Mouse (Mus musculus) heart, embryonic 14.5 days (tissue): ENCODE results near the gene Hdac9. TPM values are rescaled to one million over a fixed set of nuclear protein-coding genes. Genes with fewer than 3 reads are reported as not detected.

Experiments
- ATAC-seq: fragments of 200-750 bp; cut with Nextera tagmentation; 2 replicates; pipeline ENCODE4 v1.8.0; 2017; ENCODE audit warnings: low read depth, moderate TSS enrichment; ENCODE audit not compliant: insufficient number of reproducible peaks, insufficient read depth, low FRiP score
- H3K27ac ChIP-seq, 2 experiments: fragments of 200-500 bp in 1 of 2; fragments of 300-500 bp in 1 of 2; sonication (generic) in 1 of 2; replicated peaks in 1 of 2; 2 replicates each; pipeline ENCODE4 v1.5.1; 2012 to 2014; ENCODE audit warnings: low read depth in 2 of 2, low read length in 2 of 2, control low read depth in 1 of 2, mild to moderate bottlenecking in 1 of 2, mixed read lengths in 1 of 2; ENCODE audit not compliant: control insufficient read depth in 1 of 2, insufficient read depth in 1 of 2
- H3K27me3 ChIP-seq: fragments of 300-500 bp; sonication (generic); 2 replicates; pipeline ENCODE4 v1.6.1; 2014; ENCODE audit warnings: mild to moderate bottlenecking, low read length, control low read depth; ENCODE audit not compliant: control insufficient read depth, insufficient read depth
- H3K36me3 ChIP-seq: fragments of 300-500 bp; sonication (generic); 2 replicates; pipeline ENCODE4 v1.6.1; 2014; ENCODE audit warnings: mild to moderate bottlenecking, control low read depth, low read length, mixed read lengths; ENCODE audit not compliant: control insufficient read depth, insufficient read depth
- H3K4me1 ChIP-seq, 2 experiments: fragments of 200-500 bp in 1 of 2; fragments of 300-500 bp in 1 of 2; sonication (generic) in 1 of 2; 2 replicates each; pipeline ENCODE4 v1.6.1; 2012 to 2014; ENCODE audit warnings: low read length in 2 of 2, control low read depth in 1 of 2, mixed read lengths in 1 of 2; ENCODE audit not compliant: control insufficient read depth in 2 of 2, insufficient read depth in 2 of 2
- H3K4me2 ChIP-seq: fragments of 300-500 bp; sonication (generic); 2 replicates; pipeline ENCODE4 v1.6.1; 2014; ENCODE audit warnings: mild to moderate bottlenecking, low read length
- H3K4me3 ChIP-seq, 2 experiments: fragments of 200-500 bp in 1 of 2; fragments of 300-500 bp in 1 of 2; sonication (generic) in 1 of 2; 2 replicates each; pipeline ENCODE4 v1.5.1; 2012 to 2014; ENCODE audit warnings: low read length in 2 of 2, mild to moderate bottlenecking in 2 of 2, control low read depth in 1 of 2, low read depth in 1 of 2, moderate library complexity in 1 of 2; ENCODE audit not compliant: control insufficient read depth in 1 of 2, insufficient read depth in 1 of 2
- H3K9ac ChIP-seq: fragments of 300-500 bp; sonication (generic); 2 replicates; pipeline ENCODE4 v1.6.1; 2014; ENCODE audit warnings: mild to moderate bottlenecking, low read length
- H3K9me3 ChIP-seq: fragments of 300-500 bp; sonication (generic); 2 replicates; pipeline ENCODE4 v1.6.1; 2016; ENCODE audit warnings: low read length, control low read depth; ENCODE audit not compliant: control insufficient read depth
- WGBS: fragments of 180-500 bp; shearing (Covaris S2); extraction: QIAGEN DNeasy Blood & Tissue Kit; methylation state at CpG from one replicate; pipeline ENCODE4 v1.1.7; 2014; 5-methylcytosine and 5-hydroxymethylcytosine counted together
- polyA plus RNA-seq: library from polyadenylated mRNA; unstranded; fragments of >200 nt; fragmentation: Nextera tagmentation; extraction: Ambion mirVana; gene quantifications from 2 replicates; pipeline ENCODE4 v1.2.1, GENCODE M21; 2014

Gene Hdac9
- polyA plus RNA-seq, 1 experiment from 2014 or later = 33.9 TPM

- H3K27ac ChIP-seq = no peak overlapping the region
- no peak overlapping the region for H3K9ac ChIP-seq
- H3K4me3 ChIP-seq = no peak overlapping the region
- H3K4me2 ChIP-seq = no peak overlapping the region
- no peak for ATAC-seq
- H3K27me3 ChIP-seq = no peaks in the 10 kb centered on the region
- H3K4me1 ChIP-seq = no peaks in the 10 kb centered on the region
- H3K9me3 ChIP-seq = no peaks in the 10 kb centered on the region
- H3K36me3 ChIP-seq = no peaks in the 10 kb centered on the region
Measured at GRCm38 (mm10) chr12:34806528-34806927, 110.4 kb downstream of the Hdac9 start.

GRCm38 (mm10) chr12:34803721-34804120 is 113.2 kb downstream of the Hdac9 start:
- Histone ChIP-seq H3K4me2 (no peak overlapping the region), H3K36me3 (no peaks in the 10 kb centered on the region), H3K27me3 (no peaks in the 10 kb centered on the region), H3K9me3 (no peaks in the 10 kb centered on the region), H3K4me3 (no peak overlapping the region), H3K9ac (no peak overlapping the region), H3K27ac (no peak overlapping the region), H3K4me1 (no peaks in the 10 kb centered on the region)
- no peak for ATAC-seq
- WGBS = 66% methylated on average over 2 of the region's 2 CpGs

DNA sequence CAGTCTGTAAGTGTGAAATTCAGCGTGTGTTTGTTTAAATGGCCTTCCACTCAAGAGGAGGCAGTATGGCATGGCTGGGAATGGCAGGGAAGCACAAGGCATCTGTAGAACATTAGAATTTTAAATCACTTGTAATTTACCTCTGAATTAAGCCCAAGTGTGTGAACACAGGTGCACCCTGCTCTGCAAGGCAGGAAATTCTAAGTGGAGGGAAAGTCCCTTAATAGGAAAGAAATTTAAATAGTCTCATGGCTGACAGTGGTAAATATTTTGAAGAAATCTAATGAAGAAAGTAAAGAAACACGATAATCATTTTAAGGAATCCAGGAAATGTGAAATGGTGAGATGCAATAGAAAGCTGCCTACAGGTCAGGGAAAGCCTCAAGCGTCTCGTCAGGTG is 114.6 kb downstream of the Hdac9 start:
- H3K9me3 ChIP-seq = no peaks in the 10 kb centered on the region
- H3K27me3 ChIP-seq = no peaks in the 10 kb centered on the region
- no peak for ATAC-seq
- H3K4me1 ChIP-seq = no peaks in the 10 kb centered on the region
- H3K4me2 ChIP-seq = no peak overlapping the region
- WGBS = 71% methylated on average over 4 of the region's 4 CpGs
- H3K27ac ChIP-seq = no peak overlapping the region
- no peaks in the 10 kb centered on the region for H3K36me3 ChIP-seq
- H3K9ac ChIP-seq = no peak overlapping the region
- H3K4me3 ChIP-seq = no peak overlapping the region

GRCm38 (mm10) chr12:34801752-34802151 is 115.1 kb downstream of the Hdac9 start:
- Histone ChIP-seq H3K36me3 (no peaks in the 10 kb centered on the region), H3K9ac (no peak overlapping the region), H3K27ac (no peak overlapping the region), H3K4me3 (no peak overlapping the region), H3K9me3 (no peaks in the 10 kb centered on the region), H3K27me3 (no peaks in the 10 kb centered on the region), H3K4me2 (no peak overlapping the region), H3K4me1 (no peaks in the 10 kb centered on the region; a peak in 1 of 4 replicates)
- no peak for ATAC-seq

- WGBS = 56% methylated on average over 2 of the region's 2 CpGs
- Histone ChIP-seq H3K9ac (no peak overlapping the region), H3K27me3 (no peaks in the 10 kb centered on the region), H3K4me3 (no peak overlapping the region), H3K9me3 (no peaks in the 10 kb centered on the region), H3K27ac (no peak overlapping the region), H3K4me1 (peaks cover 0 to 7% of the 10 kb centered on the region in 2 experiments; a peak in 3 of 4 replicates), H3K36me3 (no peaks in the 10 kb centered on the region), H3K4me2 (no peak overlapping the region)
- ATAC-seq = no peak
Measured at GRCm38 (mm10) chr12:34797389-34797788, 119.5 kb downstream of the Hdac9 start.

DNA sequence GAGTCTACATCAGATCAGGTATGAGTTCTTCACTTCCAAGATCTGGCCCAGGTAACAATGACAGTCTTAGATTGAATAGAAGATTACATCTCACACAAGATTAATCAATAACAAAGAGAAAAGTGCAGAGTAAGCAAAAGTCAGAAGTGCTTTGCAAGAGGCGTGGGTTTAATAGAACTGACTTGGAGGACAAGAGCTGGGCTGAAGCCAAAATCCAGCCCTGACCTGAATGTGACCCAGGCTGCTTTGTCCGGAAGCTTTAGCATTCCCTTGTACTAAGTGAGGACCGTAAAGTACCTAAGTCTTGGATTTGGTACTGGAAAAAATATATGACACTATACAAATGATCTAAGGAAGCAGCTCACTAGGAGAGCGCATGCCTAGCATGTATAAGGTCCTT is 121.4 kb downstream of the Hdac9 start:
- Histone ChIP-seq H3K27me3 (no peaks in the 10 kb centered on the region), H3K9ac (no peak overlapping the region), H3K4me3 (no peak overlapping the region), H3K4me1 (peaks cover 4 to 19% of the 10 kb centered on the region in 2 experiments), H3K27ac (no peak overlapping the region), H3K36me3 (no peaks in the 10 kb centered on the region), H3K9me3 (no peaks in the 10 kb centered on the region), H3K4me2 (no peak overlapping the region)
- no peak; the same call in 1 of the 2 replicates for ATAC-seq
- 42% methylated on average over 4 of the region's 4 CpGs for WGBS

- 16% methylated on average over 3 of the region's 3 CpGs for WGBS
- no peaks in the 10 kb centered on the region for H3K36me3 ChIP-seq
- H3K27ac ChIP-seq = peak overlapping the region; percentile 39 to 66; a peak in 3 of 4 replicates
- H3K4me3 ChIP-seq = no peak overlapping the region
- H3K9me3 ChIP-seq = no peaks in the 10 kb centered on the region
- peak overlapping the region; percentile 49 for H3K4me2 ChIP-seq
- peaks cover 4 to 19% of the 10 kb centered on the region in 2 experiments for H3K4me1 ChIP-seq
- no peaks in the 10 kb centered on the region for H3K27me3 ChIP-seq
- H3K9ac ChIP-seq = 0 out of 2 replicates have a peak overlapping the region, but pooled peaks have one; percentile 18
- ATAC-seq = no peak
Measured at GRCm38 (mm10) chr12:34792113-34792452, 124.8 kb downstream of the Hdac9 start.
